Mouse (Mus musculus) embryonic facial prominence, embryonic 13.5 days (tissue): ENCODE measurements around the gene Wdr75. TPM values are rescaled to one million over a fixed set of nuclear protein-coding genes. Genes with fewer than 3 reads are reported as not detected.

ENCODE experiments used
- ATAC-seq: fragments of 200-750 bp; cut with Nextera tagmentation; 2 replicates; pipeline ENCODE4 v1.8.0; 2017; ENCODE audit warnings: low read depth; ENCODE audit not compliant: insufficient number of reproducible peaks, insufficient read depth, low FRiP score, low TSS enrichment
- H3K27ac ChIP-seq: fragments of 300-500 bp; sonication (generic); 2 replicates; pipeline ENCODE4 v1.5.1; 2015; ENCODE audit warnings: moderate library complexity, mild to moderate bottlenecking, inconsistent platforms
- H3K27me3 ChIP-seq: fragments of 300-500 bp; sonication (generic); 2 replicates; pipeline ENCODE4 v1.6.1; 2015; ENCODE audit warnings: mild to moderate bottlenecking, inconsistent platforms
- H3K36me3 ChIP-seq: fragments of 300-500 bp; sonication (generic); 2 replicates; pipeline ENCODE4 v1.6.1; 2015; ENCODE audit warnings: mild to moderate bottlenecking, inconsistent platforms
- H3K4me1 ChIP-seq: fragments of 300-500 bp; sonication (generic); 2 replicates; pipeline ENCODE4 v1.6.1; 2015; ENCODE audit warnings: inconsistent platforms
- H3K4me2 ChIP-seq: fragments of 300-500 bp; sonication (generic); 2 replicates; pipeline ENCODE4 v1.6.1; 2015; ENCODE audit warnings: moderate library complexity, mild to moderate bottlenecking, inconsistent platforms
- H3K4me3 ChIP-seq: fragments of 300-500 bp; sonication (generic); 2 replicates; pipeline ENCODE4 v1.5.1; 2015; ENCODE audit warnings: mild to moderate bottlenecking, inconsistent platforms
- H3K9ac ChIP-seq: fragments of 300-500 bp; sonication (generic); 2 replicates; pipeline ENCODE4 v1.6.1; 2015; ENCODE audit warnings: mild to moderate bottlenecking, inconsistent platforms
- H3K9me3 ChIP-seq: fragments of 300-500 bp; sonication (generic); 2 replicates; pipeline ENCODE4 v1.6.1; 2016; ENCODE audit warnings: inconsistent platforms
- WGBS: fragments of 180-500 bp; shearing (Covaris S2); methylation state at CpG from one replicate; pipeline ENCODE4 v1.1.7; 2015; ENCODE audit warnings: mixed read lengths; 5-methylcytosine and 5-hydroxymethylcytosine counted together
- polyA plus RNA-seq: library from polyadenylated mRNA; unstranded; fragments of >200 nt; fragmentation: Nextera tagmentation; extraction: Ambion mirVana; gene quantifications from 2 replicates; pipeline ENCODE4 v1.2.1, GENCODE M21; 2015

Gene Wdr75
- polyA plus RNA-seq, 1 experiment from 2014 or later: 84.8 TPM

DNA sequence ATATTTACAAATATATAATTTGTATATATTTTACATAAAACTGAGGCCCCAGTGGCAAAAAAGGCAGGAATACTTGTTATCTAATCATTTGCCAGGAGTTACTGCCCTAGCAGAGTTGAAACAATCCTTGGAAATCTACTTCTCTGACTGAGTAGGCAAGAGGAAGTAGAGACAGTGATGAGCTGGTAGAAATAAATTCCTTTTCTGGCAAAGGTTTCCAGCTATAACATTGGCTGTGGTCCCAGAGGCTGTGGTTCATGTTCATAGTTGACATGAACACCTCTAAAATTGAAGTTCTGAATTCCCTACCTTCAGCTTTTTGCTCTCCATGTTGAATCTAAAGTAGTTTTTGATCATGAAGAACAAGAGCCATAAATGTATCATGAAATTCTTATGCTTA is 43.3 kb downstream of the Wdr75 start:
- no peak for ATAC-seq

DNA sequence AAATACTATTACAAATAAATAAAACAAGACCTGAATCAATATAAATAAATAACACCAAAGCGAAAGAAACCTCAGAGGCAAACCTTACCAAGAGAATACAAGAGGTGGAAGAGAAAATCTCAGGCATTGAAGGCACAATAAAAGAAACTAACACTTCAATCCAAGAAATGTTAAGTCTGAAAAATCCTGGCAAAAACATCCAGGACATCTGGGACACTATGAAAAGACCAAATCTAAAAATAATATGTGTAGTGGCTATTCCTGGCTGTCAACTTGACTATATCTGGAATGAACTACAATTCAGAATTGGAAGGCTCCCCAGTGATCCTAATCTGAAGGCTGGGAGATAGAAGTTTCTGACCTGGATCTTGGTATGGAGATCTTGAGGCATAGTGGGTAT is 50.5 kb downstream of the Wdr75 start:
- no peak for ATAC-seq
- no peak overlapping the region for H3K27ac ChIP-seq
- 96% methylated on average over 1 of the region's 1 CpGs for WGBS

More for the DNA sequence above, 43.3 kb downstream of the Wdr75 start:
- no peak overlapping the region for H3K4me3 ChIP-seq
- H3K4me2 ChIP-seq: no peak overlapping the region
- no peaks in the 10 kb centered on the region for H3K9me3 ChIP-seq
- no peak overlapping the region; the same call in 1 of the 2 replicates for H3K27ac ChIP-seq
- no peaks in the 10 kb centered on the region for H3K4me1 ChIP-seq
- no peaks in the 10 kb centered on the region for H3K27me3 ChIP-seq
- no peaks in the 10 kb centered on the region for H3K36me3 ChIP-seq
- no peak overlapping the region for H3K9ac ChIP-seq

DNA sequence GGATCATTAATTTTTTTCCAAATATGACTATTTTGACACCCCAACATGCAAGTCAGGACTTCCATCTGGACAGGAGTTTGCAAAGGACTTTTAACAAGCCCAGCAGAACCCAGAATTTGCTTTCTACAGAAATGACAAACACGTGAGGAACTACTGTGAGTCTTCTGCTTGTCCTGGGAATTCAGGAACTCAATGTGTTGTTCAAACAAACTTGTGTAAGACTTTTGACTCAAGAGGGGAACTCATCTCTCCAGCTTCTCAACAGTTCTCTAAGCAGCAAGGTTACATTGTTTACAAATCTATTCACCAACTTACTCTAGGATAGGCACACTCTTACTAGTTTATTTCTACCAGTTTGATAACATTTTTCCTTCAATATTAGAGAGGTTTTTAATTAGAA is 63.1 kb downstream of the Wdr75 start:
- Histone ChIP-seq H3K4me2 (no peak overlapping the region), H3K27ac (no peak overlapping the region), H3K9ac (no peak overlapping the region), H3K4me3 (no peak overlapping the region), H3K9me3 (no peaks in the 10 kb centered on the region), H3K27me3 (no peaks in the 10 kb centered on the region), H3K4me1 (peaks cover 16% of the 10 kb centered on the region), H3K36me3 (no peaks in the 10 kb centered on the region)
- 72% methylated on average over 1 of the region's 1 CpGs for WGBS
- no peak for ATAC-seq

More for the DNA sequence above, 50.5 kb downstream of the Wdr75 start:
- H3K9me3 ChIP-seq: peaks cover 3% of the 10 kb centered on the region; the same call in 1 of the 2 replicates
- no peaks in the 10 kb centered on the region for H3K27me3 ChIP-seq
- no peak overlapping the region for H3K4me2 ChIP-seq
- H3K4me3 ChIP-seq: no peak overlapping the region
- no peaks in the 10 kb centered on the region for H3K36me3 ChIP-seq
- H3K4me1 ChIP-seq: no peaks in the 10 kb centered on the region
- no peak overlapping the region for H3K9ac ChIP-seq

DNA sequence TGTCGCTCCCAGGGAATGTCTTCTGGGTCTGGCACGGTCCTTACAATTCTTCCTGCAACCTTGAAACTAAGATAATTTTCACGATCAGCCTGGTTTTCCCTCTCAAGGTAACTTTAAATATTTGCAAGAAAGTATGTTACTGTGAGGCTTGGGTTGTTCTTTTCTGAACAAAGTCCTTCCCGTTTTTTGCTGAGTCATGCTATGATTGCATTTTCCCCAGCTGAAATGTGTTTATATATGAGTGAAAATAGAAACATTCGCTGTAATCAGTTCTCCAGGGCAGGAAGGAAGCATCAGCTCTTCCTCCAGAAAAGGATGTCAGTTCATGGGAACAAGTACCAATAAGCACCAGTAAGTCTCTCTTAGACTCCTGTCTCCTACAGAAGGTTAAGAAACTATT is 65.4 kb downstream of the Wdr75 start:
- no peak overlapping the region for H3K9ac ChIP-seq
- H3K4me3 ChIP-seq: no peak overlapping the region
- no peaks in the 10 kb centered on the region for H3K9me3 ChIP-seq
- no peak for ATAC-seq
- H3K4me1 ChIP-seq: peaks cover 25% of the 10 kb centered on the region
- H3K27me3 ChIP-seq: no peaks in the 10 kb centered on the region
- WGBS: 18% methylated on average over 5 of the region's 5 CpGs
- H3K27ac ChIP-seq: no peak overlapping the region
- peak overlapping the region; percentile 24 for H3K4me2 ChIP-seq
- no peaks in the 10 kb centered on the region for H3K36me3 ChIP-seq

DNA sequence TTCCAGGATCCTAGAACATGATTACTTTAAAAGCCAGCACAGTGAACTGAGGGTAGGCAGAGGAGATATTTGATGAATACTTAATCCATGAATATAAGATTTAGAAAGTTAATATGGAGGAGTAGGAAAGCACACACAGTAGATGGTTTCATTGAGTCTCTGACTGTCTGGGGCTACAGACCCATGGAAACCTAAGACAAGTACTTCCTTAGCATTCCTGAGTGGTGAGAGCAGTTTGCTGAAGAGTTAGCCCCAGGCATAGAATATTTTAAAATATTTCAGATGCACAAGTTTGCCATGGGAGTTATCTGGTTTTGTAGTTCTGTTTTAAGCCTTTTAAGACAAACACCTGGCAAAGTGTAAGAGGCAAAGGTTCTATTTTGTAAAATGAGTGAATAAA is 66.2 kb downstream of the Wdr75 start:
- Histone ChIP-seq H3K27me3 (no peaks in the 10 kb centered on the region), H3K9ac (no peak overlapping the region), H3K4me1 (peaks cover 30% of the 10 kb centered on the region), H3K4me2 (no peak overlapping the region), H3K27ac (no peak overlapping the region), H3K4me3 (no peak overlapping the region), H3K36me3 (no peaks in the 10 kb centered on the region), H3K9me3 (no peaks in the 10 kb centered on the region)
- no peak for ATAC-seq

DNA sequence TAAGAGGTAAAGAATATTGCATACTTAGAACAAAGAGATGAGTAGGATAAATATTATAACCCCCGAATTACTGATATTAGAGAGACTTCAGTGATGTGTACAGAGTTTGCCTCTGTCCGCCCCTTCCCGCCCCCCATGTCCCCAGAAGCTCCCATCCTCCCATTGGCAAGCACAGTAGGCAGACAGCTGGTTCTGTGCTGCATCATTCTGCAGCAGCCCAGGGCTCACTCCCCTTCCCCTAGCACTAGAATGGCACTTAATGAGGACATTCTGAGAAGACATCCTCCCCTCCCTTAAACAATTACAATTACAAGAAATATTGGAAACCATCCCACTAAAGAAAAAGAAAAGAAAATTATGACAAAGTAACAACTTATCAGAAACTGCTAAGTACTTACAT is 68.7 kb downstream of the Wdr75 start:
- WGBS: 94% methylated on average over 3 of the region's 3 CpGs
- Histone ChIP-seq H3K27ac (no peak overlapping the region), H3K27me3 (no peaks in the 10 kb centered on the region), H3K4me1 (peaks cover 31% of the 10 kb centered on the region), H3K4me3 (no peak overlapping the region), H3K36me3 (no peaks in the 10 kb centered on the region), H3K9ac (no peak overlapping the region), H3K4me2 (no peak overlapping the region), H3K9me3 (no peaks in the 10 kb centered on the region)
- ATAC-seq: no peak

DNA sequence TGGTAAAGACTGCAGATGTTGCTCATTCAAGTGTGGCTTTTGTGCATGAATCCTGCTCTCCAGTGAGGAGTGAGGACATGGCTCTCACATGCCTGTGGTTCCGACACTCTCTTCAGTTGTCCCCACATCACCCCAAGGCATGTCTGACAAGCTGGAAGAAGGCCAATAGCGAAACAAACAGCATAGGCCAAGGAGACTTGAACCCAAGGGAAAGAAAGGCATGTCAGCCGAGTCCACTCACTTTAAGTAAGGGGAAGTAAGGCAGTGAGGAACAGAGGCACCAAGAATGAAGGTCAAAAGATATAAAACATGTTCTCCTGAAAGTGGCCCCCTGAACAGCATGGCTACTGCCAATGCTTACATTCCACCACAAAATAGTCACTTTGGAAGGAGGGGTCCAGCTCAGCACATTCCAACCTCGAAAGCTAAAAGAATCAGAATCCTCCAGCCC is 69.6 kb downstream of the Wdr75 start:
- Histone ChIP-seq H3K4me3 (no peak overlapping the region), H3K27me3 (no peaks in the 10 kb centered on the region), H3K27ac (peak overlapping the region; percentile 72), H3K4me1 (peaks cover 28% of the 10 kb centered on the region), H3K4me2 (0 out of 2 replicates have a peak overlapping the region, but pooled peaks have one; percentile 3), H3K9me3 (no peaks in the 10 kb centered on the region), H3K9ac (no peak overlapping the region), H3K36me3 (no peaks in the 10 kb centered on the region)
- ATAC-seq: peak; percentile 64
- WGBS: 12% methylated on average over 4 of the region's 4 CpGs

DNA sequence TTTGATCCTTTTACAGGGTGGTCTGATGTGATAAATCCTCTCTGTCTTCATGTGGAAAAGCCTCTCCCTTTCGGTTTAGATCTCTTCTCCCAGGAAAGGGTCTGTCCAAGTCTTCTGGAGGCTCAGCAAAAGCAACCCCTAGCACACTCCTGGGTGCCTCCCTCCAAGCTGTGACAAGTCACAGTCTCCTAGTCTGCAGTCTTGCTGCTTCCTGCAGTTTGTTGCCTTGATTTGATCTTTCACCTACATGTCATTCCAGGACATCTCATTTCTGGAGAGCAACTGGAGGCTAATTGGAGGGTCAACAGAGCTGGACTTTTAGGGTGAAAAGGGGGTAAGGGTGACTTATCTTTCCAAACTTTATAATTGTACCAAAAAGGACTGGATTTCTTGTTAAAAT is 70.3 kb downstream of the Wdr75 start:
- WGBS: 38% methylated on average over 1 of the region's 1 CpGs
- peak overlapping the region; percentile 33; the same call in 1 of the 2 replicates for H3K27ac ChIP-seq
- no peaks in the 10 kb centered on the region for H3K27me3 ChIP-seq
- no peak overlapping the region for H3K9ac ChIP-seq
- no peak for ATAC-seq
- H3K4me2 ChIP-seq: no peak overlapping the region
- peaks cover 21% of the 10 kb centered on the region for H3K4me1 ChIP-seq
- no peaks in the 10 kb centered on the region for H3K9me3 ChIP-seq
- no peak overlapping the region for H3K4me3 ChIP-seq
- H3K36me3 ChIP-seq: no peaks in the 10 kb centered on the region

DNA sequence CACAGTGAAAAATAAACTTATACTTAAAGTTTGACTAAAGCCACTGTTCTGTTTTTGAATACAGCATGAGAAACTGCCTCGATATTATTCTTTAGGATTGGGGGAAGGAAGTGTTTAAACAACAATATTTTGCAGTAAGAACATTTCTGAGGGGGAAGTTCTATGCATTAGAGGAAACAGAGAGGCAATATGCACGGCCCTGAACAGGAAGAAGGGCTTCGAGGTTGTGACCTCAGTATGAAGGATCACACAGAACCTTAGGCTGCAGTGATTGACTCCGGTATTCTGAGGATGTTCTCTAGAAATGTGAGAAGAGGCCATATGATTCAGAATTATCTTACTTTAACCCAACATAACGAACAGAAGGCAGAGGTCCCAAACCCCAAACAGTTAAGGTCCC is 70.8 kb downstream of the Wdr75 start:
- peaks cover 19% of the 10 kb centered on the region for H3K4me1 ChIP-seq
- H3K27me3 ChIP-seq: no peaks in the 10 kb centered on the region
- peak overlapping the region; percentile 28; the same call in 1 of the 2 replicates for H3K27ac ChIP-seq
- no peak for ATAC-seq
- no peaks in the 10 kb centered on the region for H3K36me3 ChIP-seq
- WGBS: 31% methylated on average over 5 of the region's 5 CpGs
- H3K4me3 ChIP-seq: no peak overlapping the region
- no peak overlapping the region for H3K9ac ChIP-seq
- no peaks in the 10 kb centered on the region for H3K9me3 ChIP-seq
- no peak overlapping the region for H3K4me2 ChIP-seq

DNA sequence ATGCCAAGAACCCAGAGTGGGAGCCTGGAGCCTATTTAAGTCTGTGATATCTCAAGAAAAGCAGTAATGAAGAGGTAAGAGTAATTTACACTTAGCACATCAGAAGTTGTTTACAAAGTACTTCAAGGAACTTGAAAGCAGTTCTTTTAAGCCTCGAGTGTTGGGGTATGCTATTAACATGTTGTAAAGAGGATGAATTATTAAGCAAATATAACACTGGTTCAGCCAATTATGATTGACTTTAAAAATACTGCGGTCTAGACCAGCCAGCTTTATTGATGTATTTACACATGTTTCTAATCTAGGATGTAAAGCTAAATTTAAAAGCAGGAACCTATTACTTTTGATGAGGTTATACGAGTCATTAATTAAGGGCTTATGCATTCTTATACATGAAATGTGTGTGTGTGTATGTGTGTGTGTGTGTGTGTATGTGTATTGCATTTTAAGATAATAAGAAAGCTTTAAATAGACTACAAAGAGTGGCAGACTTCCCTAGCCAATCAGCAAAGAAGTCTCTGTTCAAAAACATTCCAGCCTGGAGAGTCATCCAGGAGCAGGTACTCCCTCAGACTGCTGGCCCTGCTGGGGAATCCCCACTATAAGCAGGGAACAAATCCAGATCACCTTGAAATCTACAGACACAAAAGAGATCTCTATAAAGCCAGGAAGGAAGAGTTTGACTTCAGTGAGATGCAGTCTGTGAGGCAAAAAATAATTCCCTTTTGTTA is 71.5 kb downstream of the Wdr75 start:
- Histone ChIP-seq H3K4me3 (no peak overlapping the region), H3K9ac (no peak overlapping the region), H3K4me2 (no peak overlapping the region), H3K27ac (peak overlapping the region; percentile 28; the same call in 1 of the 2 replicates), H3K4me1 (peaks cover 15% of the 10 kb centered on the region), H3K9me3 (no peaks in the 10 kb centered on the region), H3K27me3 (no peaks in the 10 kb centered on the region), H3K36me3 (no peaks in the 10 kb centered on the region)
- ATAC-seq: no peak
- WGBS: 31% methylated on average over 3 of the region's 3 CpGs

DNA sequence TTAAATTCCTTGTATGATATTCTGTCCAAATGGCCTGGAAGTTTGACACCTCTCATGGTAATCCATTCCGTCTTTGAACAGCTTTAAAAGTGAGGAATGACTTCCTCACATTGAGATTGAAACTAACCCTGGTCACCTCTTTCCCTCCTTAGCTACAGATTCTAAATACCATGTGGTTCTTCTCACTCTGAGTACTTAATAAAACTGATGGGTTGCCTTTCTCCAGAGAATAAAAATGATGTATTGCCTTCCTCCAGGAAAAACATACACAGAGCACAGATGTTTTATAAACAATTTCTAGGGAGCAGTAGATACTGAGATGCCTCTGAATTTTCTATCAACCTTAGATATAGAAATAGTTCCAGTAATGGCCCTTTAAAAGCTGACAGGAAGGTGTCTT is 73.1 kb downstream of the Wdr75 start:
- Histone ChIP-seq H3K4me1 (peaks cover 14% of the 10 kb centered on the region), H3K27ac (no peak overlapping the region), H3K4me2 (no peak overlapping the region), H3K36me3 (no peaks in the 10 kb centered on the region), H3K27me3 (no peaks in the 10 kb centered on the region), H3K9me3 (no peaks in the 10 kb centered on the region), H3K4me3 (no peak overlapping the region), H3K9ac (no peak overlapping the region)
- no peak for ATAC-seq
- 91% methylated on average over 1 of the region's 1 CpGs for WGBS

DNA sequence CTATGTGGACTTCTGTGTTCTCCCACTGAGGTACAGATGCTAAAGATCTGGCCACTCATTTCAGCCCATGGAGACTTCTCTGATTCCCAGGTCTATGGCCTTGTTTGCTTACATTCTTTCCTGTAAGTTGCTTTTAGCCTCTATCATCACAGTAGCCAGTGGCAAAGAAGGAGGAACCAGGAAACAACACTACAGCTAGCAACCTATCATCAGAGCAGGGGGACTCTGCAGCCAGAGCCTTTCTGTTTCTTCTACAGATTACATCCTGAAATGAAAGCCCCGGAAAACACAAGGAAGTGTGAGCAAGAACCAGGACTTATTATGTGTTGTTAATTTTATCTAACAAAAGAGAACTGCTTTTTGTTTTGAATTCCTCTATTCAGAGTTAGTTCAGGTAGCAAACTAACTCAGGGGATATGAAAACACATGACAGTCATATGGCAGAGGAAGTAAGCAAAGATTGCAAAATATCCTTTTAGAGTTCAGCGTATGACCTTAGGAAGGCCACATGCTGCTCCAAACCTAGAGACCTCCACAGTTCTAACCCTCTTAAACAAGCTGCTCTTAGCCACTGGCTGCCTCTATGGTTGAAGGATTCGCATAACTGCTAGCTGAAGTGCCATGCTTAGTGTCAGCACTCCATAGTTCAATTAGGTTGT is 73.6 kb downstream of the Wdr75 start:
- Histone ChIP-seq H3K4me3 (no peak overlapping the region), H3K4me1 (peaks cover 14% of the 10 kb centered on the region), H3K9me3 (no peaks in the 10 kb centered on the region), H3K27ac (no peak overlapping the region), H3K27me3 (no peaks in the 10 kb centered on the region), H3K9ac (no peak overlapping the region), H3K36me3 (no peaks in the 10 kb centered on the region), H3K4me2 (no peak overlapping the region)
- WGBS: 81% methylated on average over 3 of the region's 3 CpGs
- no peak for ATAC-seq
